Mouse (Mus musculus) lung, adult 18-20 months (tissue): Measurements from ENCODE around the gene Gfpt2.

ENCODE experiments used
- DNase-seq, 2 experiments: peaks; one replicate each; pipeline ENCODE4 v3.0.0; 2022; ENCODE audit warnings: mixed read lengths in 2 of 2

Gene Gfpt2

DNA sequence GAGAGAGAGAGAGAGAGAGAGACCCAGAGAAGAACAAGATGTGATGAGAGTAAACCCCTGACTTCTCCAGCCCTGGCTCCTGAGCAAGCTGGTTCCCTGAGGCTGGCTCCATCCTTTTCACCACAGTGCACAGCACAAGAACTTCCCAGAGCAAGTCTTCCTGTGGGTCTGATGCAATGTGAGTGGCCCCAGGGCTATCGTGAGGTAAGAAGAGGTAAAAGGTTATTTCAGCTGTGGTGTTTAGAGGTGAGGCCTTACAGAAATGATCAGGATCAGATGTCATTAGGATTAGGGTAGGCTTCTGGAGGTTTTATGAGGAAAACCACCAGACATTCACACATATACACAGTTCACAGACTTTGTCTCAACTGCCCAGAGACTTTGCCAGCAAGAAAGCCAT lies 47.9 kb downstream of the Gfpt2 start:
- DNase-seq = no peak

- no peak for DNase-seq
These were observed 48.7 kb downstream of the Gfpt2 start for GRCm38 (mm10) chr11:49842718-49843117.

- DNase-seq = peak; percentile 28 to 38
These were observed 50.3 kb downstream of the Gfpt2 start for GRCm38 (mm10) chr11:49844311-49844710.

GRCm38 (mm10) chr11:49844969-49845368 lies 51.0 kb downstream of the Gfpt2 start:
- peak; percentile 55 to 71 for DNase-seq

DNA sequence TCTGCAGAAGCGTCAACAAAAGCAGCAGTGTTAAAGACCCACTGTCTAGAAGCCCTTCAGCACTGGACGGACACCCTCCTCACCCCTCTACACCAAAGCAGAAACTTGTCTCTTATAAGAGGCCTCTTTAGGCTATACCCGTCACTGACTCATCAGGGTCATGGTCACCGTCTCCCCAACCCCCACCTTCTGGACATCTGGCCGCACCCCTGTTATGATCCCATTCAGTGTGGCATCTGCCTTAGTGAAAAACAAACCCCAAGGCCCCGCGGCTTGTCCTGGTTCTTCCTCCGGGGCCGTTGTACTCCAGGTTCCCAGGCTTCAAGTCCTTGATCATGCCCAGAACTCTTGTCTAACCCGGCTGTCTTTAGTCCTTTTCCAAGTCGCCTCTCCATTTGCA lies 52.0 kb downstream of the Gfpt2 start:
- DNase-seq = no peak

DNA sequence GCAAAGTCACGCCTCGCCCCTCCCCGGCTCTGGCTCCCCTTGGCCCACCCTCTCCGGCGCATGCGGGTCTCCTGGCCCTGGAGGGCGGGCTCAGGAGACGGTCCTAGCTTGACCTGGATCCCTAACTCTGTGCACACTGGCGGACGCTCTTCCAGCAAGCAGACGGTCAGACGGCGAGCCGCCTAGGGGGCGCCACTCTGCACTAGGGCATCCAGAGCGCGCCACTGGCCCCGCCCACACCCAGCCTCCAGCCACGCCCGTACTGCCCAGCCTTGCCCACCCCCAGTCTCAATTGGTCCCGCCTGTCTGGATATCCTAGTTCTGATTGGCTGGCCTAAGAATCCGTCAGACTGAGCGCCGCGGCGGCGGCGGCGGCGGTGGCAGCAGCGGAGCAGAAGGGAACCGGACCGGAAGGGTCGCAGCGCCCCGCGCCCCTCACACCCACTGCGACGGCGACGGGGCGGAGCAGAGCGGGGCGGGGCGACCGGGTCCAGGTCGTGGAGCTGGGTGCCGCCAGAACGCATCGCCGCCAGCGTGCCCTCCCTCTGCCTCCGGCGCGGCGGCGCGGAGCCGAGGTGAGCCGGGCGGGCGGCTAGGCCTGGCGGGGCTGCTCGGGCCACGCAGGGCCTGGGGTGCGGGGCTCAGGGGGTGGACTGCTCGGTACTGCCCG lies 52.6 kb downstream of the Gfpt2 start, which contains the start of gene Mapk9:
Gene Mapk9, plus strand, starts transcription at position 351 of the 670 bp plus-strand sequence.
- peak; percentile 98 for DNase-seq

DNA sequence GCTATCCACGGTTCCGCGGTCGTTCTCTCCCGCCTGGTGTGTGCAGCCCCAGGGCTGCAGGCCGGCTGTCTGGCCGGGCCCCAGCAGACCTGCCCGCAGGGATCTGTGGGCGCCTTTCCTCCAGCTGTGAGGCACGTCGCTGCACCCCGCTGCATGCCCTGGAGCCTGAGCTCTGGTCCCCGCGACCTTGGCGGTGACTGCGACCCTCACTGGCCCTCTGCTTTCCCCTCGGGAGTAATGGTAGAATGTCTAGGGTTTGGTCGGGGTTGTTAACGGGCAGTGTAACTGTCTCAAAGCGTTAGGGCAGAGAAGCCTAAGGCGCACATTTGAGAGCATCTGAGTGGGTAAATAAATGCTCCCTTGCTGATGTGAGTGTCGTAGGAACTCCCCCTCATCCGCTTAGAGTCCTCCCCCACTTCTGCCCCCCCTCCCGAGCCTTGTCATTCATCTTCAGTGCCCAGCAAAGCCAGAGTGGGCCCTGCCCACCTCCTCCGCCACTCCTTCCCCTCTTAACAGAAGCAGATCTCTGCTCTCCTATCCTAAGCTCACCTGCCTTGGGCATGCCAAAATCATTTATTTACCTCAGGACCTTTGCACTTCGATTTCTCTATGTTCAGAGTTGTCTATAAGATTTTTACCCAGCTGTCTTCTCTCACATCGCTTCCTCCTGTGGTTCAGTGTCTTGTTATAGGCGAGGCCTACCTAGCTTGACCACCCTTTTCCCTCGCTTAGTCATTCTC lies 53.3 kb downstream of the Gfpt2 start:
- DNase-seq = peak; percentile 32 to 46

- DNase-seq = no peak
These were observed 53.8 kb downstream of the Gfpt2 start for GRCm38 (mm10) chr11:49847811-49848078.

- no peak for DNase-seq
These were observed 54.3 kb downstream of the Gfpt2 start for GRCm38 (mm10) chr11:49848080-49848815.

GRCm38 (mm10) chr11:49850331-49850730 lies 56.4 kb downstream of the Gfpt2 start:
- DNase-seq = no peak

DNA sequence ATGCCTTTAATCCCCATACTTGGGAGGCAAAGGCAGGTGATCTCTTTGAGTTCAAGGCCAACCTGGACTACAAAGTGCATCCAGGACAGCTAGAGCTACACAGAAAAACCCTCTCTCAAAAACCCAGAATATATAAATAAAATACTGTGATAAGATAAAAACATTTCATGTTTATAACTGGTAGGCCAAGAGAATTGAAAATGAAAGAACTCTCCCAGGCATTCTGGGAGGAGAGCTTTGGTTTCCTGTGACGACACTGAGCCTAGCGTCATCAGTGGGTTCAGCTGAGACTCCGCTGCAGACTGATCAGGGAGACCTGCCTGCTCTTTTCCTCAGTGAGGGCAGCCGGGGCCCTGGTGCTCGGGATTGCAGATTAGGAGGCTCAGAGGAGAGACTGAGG lies 61.2 kb downstream of the Gfpt2 start:
- DNase-seq = peak in 1 of 2 experiments; percentile 39

- no peak for DNase-seq
These were observed 67.2 kb downstream of the Gfpt2 start for GRCm38 (mm10) chr11:49861139-49861538.

DNA sequence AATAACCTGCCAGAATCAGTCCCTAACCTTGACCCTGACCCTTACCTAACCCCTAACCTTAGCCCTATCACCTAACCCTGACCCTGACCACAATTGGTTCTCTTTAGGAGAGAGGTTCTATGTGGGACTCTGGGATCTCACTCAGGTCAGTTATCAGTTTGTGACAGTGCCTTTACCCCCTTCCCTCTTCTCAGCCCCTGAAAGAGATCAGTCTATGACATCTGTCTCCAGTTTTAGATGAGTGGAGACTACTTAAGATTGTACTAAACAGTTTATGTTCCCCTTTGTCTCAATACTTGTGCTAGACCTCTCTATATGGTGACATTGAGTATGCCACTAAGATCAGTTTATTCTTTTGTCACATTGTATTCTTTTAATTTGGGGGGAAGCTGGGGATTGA lies 69.9 kb downstream of the Gfpt2 start:
- DNase-seq = no peak

- no peak for DNase-seq
These were observed 73.3 kb downstream of the Gfpt2 start for GRCm38 (mm10) chr11:49867320-49867719.

DNA sequence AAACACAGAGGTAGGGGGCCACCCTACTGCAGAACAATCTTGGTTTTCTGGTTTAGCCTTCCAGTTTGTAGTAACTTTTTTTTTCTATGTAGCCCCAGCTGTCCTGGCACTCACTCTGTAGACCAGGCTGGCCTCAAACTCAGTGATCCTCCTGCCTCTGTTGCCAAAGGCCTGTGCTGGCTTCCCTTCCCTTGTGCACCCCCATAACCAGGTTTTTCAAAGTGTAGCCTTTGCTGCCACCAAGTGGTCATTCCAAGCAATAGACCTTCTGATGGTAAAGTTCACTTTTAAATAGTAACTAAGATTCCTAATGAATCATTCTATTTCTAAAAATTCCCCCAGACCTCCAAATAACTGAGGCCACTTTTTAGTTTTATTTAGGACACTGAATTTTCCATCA lies 75.8 kb downstream of the Gfpt2 start:
- DNase-seq = peak; percentile 31 to 58

GRCm38 (mm10) chr11:49871914-49872313 lies 77.9 kb downstream of the Gfpt2 start:
- peak in 1 of 2 experiments; percentile 19 for DNase-seq

DNA sequence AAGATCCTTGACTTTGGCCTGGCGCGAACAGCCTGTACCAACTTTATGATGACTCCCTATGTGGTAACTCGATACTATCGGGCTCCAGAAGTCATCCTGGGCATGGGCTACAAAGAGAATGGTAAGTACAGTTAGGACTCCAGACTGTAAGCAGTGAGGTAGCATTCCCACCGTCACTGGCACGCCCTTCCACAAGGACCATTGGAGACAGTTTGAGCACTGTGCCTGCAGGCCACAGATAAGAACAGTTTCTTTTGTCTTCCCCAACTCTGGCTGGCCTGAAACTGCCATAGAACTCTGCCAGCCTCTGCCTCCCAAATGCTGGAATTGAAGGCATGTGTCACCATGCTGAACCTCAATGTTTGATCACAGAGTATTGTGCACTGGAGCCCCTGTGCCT lies 78.8 kb downstream of the Gfpt2 start:
- DNase-seq = no peak

- peak in 1 of 2 experiments; percentile 28 for DNase-seq
These were observed 83.2 kb downstream of the Gfpt2 start for GRCm38 (mm10) chr11:49876948-49877817.

GRCm38 (mm10) chr11:49879950-49880642 lies 86.1 kb downstream of the Gfpt2 start:
- peak; percentile 53 to 64 for DNase-seq

GRCm38 (mm10) chr11:49883394-49883793 lies 89.4 kb downstream of the Gfpt2 start:
- DNase-seq = no peak
